Mouse (Mus musculus): ENCODE measurements at regions not wholly inside any gene's neighbourhood (a gene's known extent, or its start where the extent isn't known, plus 50 kb on each side); places are given as distances from the start of the nearest gene placed in this dataset.
"Not testable (repeated sequence)": the region's sequence is repeated elsewhere in the genome, so short reads cannot be mapped to it uniquely, and the experiment has no call there.

DNA sequence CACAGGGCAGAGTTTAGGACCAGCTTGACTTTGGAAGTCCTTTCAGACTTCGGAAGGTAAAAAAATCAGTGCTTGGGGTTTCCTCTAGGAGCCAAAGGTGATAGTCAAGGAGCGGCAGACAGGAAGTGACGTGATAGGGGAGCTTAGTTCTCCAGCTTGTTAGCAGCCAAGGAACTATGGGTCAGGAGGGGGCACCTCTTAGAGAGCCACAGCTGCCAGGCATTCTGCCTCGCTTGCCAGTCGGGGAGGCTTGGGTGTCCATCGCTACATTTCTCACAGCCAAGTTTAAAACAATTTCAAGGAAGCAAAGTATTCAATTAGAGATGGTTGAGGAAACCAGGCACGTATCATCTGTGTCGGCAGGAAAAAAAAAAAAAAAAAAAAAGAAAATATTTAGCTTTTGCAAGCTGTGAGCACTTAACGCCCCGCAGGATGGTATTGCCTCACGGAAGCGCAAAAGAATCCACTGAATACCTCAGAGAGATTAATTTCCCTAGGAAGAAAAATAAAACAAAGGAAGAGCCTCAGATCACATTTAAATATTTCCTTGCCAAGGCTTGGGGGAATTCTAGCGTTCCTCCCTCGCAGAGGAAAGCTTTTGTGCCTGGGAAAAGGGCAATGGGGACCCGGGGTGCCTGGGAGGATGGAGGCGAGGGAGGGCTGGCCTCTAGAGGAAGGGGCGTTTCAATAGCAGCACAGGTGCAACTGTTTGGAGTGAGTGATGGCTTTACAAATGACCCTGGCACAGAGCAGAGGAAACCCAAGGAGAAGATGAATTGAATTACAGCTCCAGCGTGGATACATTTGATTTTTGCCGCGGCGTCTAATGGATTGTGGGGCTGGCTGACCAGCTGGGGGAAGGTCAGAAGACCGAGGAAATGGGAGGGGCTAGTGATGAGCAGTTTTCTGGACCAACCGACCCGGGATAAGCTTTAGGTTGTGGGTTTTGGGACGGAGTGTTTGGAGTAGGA, 261.1 kb upstream of the Nr5a2 start:
- no peak for DNase-seq

DNA sequence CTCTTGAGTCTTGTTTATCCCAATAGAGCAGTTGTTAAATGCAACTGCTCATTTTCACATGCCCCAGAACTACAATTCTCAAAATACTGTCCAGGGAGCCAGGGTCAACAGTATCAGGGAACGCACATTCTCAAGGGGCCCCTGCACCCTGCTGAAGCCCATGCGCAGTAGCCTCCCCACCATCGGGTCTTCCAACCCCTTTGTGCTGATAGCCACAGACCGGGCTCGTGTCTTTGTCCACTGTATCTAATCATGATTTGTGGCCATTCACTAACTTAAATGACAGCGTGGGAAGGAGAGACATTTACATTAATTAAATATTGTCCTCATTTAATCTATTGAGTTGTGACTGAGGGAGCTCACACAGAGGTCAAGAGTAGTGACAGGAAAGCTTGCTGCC, 260.0 kb upstream of the Nr5a2 start:
- DNase-seq = no peak

DNA sequence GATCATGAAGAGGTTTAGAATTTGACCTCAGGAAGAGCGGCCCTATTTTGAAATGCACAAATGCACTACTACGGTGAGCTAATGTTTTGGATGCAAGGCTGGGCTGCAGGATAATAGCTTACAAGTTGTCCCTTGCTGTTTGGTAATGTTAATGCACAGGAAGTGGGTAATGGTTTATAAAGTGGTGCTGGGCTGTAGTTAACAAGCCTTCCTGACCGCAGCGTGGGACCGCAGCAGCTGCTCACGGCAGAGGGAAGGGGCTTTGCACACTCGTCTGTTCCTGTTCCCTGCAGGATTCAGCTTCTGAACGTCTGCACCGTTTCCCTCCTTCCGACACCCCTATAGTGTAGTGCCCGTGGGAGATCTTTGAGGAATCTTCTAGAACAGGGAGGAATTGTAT, 258.4 kb upstream of the Nr5a2 start:
- DNase-seq = no peak

DNA sequence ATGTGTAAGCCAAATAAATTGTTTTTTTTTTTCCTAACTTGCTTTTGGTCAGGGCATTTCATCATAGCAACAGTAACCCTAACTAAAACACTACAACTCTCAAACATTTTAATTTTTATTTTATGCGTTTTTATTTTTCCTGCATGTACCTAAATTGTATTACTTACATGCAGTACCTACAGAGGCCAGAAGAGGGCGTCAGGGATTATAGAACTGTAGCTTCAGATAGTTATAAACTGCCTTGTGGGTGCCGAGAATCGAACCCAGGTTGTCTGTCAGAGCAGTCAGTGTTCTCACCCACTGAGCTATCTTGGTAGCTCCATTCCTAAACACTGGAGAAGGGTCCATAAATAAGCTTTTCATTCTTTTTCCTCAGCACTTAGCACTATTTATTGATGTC, 257.8 kb upstream of the Nr5a2 start:
- no peak for DNase-seq

DNA sequence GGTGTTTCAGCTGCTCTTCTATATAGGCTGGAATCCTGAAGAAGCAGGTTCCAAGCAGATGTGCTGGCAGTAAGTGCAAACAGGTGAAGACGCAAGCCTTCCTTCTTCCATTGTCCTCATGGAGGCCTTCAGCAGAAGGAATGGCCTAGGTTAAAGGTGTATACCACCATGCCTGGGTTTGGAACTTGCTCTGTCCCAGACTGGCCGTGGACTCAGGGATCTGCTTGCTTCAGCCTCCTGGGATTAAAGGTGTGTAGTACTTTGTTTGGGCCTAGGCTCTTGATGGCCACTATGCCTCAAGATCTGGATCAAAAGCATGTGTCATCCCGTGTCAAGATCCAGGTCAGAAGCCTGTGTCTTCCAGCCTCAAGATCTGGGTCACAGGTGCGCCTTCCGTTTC, 257.0 kb upstream of the Nr5a2 start:
- no peak for DNase-seq

DNA sequence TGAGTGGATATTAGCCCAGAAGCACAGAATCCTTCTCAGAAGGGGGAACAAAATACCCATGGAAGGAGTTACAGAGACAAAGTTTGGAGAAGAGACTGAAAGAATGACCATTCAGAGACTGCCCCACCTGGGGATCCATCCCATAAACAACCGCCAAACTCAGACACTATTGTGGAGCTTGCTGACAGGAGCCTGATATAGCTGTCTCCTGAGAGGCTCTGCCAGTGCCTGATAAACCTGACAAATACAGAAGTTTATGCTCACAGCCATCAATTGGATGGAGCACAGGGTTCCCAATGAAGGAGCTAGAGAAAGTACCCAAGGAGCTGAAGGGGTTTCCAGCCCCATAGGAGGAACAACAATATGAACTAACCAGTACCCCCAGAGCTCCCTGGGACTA, 254.1 kb upstream of the Nr5a2 start:
- DNase-seq = not testable (repeated sequence)

DNA sequence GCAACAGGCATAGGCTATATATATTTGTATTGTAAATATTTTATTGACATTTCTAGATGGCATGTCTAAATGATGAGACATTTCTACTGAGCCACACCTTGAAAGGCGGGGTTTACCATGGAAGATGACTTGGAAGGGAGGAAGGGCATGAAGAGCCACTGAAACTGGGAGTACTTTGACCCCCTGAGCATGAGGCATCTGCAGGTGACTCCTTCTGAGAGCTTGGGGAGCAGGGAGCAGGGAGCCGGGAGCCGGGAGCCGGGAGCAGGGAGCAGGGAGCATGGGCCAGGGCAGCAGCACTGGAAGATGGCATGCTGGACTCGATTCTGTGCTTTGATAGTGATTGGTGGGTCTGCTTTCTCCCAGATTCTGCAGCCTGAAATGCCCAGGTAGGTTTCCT, 253.5 kb upstream of the Nr5a2 start:
- DNase-seq = no peak

DNA sequence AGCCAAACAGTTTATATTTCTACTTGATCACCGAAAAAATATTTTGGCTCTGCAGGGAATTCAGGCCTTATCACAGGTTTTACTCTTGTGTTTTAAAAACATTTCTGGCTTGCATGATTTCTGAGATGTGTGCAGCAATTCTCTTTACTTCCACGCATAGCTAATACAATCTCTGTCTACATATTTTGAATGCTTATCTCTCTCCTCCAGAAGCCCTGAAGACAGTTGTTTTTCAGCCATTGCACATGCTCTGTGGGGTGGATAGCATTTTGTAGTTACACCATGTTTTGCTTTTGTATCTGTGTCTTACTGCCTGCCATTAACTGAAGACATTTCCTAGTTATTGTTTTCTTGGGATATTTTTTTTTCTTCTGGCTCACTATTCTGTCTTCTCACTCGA, 252.6 kb upstream of the Nr5a2 start:
- no peak for DNase-seq

DNA sequence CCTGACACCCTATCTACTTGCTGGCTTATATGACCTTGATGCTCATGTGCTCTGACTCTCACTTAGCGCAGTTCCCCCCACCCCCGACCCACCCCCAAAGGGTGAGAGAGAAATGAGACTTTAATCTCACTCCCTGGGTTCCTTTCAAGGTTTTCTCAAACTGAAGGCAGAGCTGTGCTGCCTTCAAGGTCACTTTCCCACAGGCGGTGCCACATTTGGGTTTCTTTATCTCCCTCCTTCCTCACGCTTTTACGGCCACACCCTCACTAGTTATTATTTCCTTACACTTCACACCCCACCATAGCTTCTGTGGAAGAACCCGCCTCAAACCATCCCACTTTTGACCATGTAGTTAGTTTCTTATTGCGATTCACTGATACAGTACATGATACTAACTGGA, 244.1 kb upstream of the Nr5a2 start:
- no peak for DNase-seq

DNA sequence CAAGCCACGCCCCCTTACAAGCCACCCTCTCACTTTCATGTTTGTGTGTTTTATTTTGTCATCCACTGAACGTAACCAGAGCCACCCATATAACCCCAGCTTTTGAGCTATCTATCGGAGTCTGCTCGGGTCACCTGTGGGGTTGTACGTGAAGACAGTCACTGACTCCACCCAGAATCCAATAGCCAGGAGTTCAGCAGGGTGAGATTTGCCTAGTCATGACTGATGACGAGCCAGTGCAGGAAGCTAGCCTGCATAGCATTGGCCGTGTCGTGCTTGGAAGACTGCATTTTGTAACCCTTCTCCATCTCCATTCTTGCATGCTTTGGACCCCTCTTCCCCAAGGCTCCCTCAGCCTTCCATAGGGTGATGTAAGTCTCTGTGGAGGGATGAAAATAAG, 243.3 kb upstream of the Nr5a2 start:
- no peak for DNase-seq

DNA sequence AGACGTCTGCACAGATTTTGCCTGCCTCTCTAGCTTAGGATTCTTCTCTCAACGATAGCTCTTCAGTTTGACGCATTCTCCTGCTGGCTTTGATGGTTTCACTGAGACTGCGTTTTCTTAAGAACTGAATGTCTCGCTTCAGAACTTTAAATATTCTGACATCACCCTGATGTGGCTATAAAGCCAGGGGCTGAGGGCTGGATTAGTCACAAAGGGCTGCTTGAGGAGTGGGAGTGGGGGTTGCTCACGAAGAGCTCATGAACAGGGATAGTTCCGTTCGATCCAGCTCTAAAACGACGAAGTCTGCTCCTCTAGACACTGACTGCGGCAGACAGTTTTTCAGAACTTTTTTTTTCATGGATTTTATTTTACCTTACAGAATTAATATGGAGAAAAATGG, 240.7 kb upstream of the Nr5a2 start:
- DNase-seq = no peak

DNA sequence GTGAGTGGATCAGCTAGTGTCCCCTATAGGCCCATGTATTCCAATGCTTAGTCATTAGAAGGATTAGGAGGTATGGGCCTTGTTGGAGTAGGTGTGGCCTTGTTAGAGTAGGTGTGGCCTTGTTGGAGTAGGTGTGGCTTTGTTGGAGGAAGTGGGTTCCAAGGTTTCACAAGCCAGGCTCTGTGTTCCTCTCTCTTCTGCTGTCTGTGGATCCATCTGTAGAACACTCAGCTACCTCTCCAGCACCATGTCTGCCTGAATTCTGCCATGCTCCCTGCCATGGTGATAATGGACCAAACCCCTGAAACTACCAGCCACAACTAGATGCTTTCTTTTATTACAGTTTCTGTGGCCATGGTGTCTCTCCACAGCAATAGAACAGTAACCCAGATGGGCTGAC, 235.7 kb upstream of the Nr5a2 start:
- no peak for DNase-seq

DNA sequence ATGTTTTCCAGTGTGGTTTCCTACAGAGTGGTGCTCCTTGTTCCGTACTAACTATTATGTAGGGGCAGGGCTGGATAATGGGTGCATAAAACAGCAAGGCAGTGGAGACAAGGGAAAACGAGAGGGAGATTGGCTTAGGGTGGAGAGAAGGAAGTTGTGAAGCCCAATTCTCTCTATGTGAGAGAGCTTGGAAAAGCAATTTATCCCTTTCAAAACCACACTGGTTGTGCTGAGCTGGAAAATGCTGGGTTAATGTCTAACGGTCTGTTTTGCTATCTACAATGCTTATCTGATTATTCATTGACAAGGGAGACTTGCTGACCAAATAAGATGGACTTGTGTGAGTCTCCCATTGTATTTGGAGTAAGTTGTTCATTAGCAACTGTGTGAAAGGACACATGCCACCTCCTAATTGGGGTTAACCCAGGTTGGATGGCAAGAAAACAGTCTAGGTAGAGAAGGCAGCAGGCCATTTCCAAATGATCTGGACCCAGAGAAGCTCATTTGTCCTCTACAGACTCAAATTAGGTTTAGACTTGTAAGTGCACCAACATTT, 234.9 kb upstream of the Nr5a2 start:
- no peak for DNase-seq

DNA sequence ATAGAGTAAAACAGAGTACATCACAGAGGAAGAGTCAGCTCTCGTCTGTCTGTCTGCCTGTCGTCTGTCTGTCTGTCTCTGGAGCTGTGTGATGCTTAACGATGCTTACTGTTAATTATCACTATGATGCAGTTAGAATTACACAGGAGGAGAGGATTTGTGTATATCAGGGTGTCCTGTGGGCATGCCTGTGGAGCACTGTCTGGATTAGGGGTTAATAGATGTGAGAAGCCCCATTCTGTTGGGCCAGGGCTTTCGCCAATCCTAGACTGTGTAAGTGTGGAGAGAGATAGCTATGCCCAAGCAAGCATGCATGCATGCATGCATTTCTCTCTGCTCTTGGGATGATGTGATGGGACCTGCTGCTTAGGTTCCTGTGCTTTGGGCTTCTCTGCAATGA, 218.0 kb upstream of the Nr5a2 start:
- DNase-seq = no peak

DNA sequence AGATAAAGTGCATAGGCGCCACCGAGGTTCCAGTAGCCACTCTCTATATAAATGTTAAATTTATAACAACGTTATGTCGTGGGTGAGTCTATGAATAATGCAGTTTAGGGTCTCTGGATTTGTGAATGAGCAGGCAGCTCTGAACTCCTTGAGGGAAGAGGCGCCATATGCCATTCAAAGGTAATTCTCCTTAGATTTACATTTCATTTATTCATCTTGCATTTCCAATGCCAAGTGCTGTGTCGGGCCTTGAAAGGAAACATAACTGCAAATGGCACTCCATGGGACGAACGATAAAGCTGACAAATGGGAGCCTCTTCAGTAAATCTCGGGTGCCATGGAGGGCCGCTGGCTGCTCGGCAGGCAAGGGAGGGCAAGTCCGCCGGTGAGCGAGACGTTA, 216.4 kb upstream of the Nr5a2 start:
- no peak for DNase-seq

DNA sequence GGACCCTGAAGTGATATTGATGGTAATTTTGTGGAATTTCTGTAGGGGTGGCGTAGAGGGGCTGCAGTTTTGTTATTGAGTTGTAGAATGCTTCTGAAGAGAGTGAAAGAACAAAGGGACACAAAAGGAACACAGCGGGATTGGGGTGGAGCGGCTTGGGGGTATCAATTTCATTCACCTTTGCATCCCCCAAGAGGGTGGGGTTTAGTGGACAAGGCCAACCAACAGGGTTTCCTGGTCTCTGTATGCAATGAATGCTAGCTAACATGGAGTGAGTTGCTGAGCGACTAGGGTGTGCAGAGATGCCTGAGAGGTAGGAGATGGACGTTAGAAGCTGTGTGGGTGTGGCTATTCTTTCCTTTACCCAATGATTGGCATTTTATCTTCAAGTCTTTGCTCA, 213.8 kb upstream of the Nr5a2 start:
- DNase-seq = no peak

DNA sequence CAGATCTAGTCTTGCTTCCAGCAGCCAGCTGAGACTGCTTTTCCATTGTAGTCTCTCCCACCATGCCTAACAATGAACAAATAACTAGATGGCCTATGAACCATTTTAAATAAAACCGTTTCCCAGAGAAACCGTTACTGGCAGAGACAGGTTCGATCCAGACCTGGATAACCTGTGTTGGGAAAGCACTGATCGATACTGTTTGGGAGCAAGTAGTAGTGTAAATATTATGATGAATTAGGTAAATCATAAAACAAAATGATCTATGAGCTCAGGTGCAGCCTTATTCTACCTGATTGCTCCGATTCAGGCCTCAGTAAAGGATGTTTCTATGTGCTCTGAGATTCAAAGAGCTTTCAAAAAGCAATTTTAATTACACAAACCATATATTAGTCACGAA, 211.9 kb upstream of the Nr5a2 start:
- DNase-seq = no peak

DNA sequence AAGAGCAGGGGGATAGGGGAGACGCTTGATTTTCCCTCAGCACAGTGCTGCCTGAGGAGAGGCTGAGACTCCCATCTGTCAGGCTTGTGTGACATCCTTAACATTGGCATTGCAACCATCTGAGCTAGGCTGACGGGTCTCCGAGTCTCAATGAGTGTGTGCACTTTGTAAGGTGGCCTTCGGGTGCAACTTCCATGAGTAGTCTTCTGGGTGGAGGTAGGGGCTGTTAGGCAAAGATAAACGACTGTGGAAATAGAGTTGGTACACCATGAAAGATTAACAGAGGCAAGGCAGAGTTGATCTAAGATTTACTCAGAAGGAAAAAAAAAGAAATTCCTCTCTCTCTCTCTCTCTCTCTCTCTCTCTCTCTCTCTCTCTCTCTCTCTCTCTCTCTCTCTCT, 211.2 kb upstream of the Nr5a2 start:
- DNase-seq = no peak

DNA sequence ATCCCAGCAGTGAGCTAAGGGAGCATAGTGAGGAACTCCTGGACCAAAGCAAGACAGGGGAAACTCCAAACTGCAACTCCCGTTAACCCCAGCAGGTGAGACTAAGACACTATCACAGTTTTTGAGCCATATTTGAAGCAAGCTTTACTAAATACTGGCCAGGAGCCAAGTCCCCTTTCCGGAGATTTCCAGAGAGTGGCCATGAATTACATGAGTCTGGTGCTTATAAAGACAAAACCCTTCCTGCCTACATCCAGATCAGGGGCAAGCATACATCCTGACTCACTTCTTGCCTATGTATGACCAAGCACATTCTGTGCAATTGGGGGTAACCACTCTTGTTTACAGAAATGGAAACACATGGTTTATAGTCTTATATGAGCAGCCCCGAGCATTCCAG, 187.6 kb upstream of the Nr5a2 start:
- DNase-seq = no peak

DNA sequence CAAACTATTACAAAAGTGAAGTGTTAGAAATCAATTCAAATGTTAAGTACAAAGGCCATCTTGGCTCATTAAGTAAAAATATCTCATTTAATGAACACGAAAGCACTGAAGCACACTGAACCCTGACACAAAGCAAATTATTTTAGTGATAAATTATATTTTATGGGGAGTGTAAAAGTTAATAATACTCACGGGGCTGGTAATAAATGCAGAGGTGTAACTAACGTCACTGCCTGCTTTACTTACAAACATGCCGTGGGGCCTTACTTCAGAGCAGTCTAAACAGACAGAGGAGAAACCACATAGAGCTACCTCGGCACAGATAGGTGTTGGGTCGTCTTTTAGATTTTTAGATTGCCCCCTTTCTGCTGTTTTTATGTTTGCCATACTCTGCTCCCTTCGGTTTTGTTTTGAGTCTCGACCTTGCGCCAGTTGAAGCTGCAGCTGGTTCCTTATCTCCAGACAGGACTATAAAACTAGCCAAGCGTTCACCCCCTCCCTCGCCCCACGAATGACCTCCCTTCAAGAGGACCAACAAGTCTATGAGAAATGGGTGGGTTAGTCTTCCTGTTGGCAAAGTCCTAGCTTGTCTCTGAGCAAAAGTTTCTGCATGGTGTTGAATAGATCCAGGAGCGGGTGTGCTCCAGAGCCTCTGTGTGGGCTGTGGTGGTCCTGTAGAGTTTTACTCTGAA, 181.8 kb upstream of the Nr5a2 start:
- no peak for DNase-seq

DNA sequence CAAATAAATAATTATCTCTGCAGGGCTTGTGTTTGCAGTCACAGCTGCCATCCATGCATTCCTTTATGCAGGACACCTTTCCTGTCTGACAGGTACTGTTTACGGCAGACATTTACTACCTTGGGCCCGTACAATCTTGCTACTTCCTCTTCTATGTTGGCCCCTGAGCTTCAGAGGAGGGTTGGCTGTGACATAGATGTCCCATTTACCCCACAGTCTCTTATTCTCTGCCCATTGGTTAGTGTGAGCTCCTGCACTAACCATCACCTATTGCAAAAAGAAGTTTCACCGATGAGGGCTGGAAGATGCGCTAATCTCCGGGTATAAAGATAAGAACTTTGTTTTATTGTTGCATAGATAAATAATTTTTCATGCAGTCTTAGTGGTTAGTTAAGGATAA, 181.1 kb upstream of the Nr5a2 start:
- no peak for DNase-seq

DNA sequence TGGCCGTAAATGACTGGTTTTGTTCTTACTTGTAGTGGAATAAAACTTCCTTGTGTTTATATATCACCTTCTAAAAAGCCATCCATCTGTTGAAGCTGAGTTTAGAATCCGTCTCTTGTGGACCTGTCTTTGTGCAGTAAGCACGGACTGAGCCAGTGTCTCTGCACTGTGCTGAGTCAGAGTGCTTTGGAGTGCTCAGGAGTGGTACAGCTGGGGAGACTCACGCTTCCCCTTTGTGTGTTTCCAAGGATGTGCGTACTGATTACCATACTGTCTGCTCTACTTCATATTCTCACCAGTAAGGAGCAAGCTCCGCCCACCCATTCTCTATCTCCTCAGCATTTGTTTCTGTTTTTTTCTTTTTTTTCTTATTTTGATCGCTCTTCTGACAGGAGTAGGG, 175.9 kb upstream of the Nr5a2 start:
- no peak for DNase-seq

DNA sequence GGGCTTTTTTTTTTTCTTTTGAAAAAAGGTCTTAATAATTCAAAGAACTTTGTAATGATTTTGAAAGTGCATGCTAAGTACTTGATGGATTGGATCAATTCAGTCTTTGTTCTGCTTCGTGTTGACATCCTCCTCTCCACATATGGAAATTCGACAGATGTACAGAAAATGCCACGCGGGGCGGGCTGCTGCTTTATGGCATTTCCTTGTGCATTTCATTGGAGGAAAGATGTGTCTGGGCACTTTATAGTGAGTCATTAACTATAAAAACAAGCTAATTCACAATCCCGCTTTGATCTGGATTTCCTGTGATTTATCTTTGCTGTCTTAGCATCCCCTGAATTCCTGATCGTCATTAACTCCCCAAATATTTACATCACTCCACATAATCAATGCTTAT, 173.5 kb upstream of the Nr5a2 start:
- DNase-seq = no peak

DNA sequence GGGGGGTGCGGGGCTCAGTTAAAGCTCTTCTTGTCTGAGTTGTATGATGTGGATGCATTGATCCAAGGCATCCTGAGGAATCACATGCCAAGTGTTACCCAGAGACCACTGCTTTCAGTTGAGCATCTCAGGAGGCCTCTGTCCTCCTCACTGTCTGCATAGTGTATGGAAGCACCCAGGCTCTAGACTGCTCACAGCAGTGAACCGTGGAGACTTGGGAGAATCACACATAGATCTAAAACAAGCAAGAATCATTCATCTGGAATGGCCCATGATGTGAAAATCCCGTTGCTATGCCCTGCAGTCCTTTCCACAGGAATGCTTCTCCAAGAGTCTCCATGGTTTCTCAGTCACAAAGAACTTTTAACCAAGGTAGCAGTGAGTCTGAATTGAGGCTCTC, 170.0 kb upstream of the Nr5a2 start:
- no peak for DNase-seq

Data from gastrocnemius, postnatal 10 days (tissue).